Mouse (Mus musculus): Measurements from ENCODE around the gene Olfr1229. TPM values are rescaled to one million over a fixed set of nuclear protein-coding genes. Genes with fewer than 3 reads are reported as not detected.

Gene Olfr1229
- not detected for total RNA-seq (2021)
- long read RNA-seq, experiment 1: 0 reads
- long read RNA-seq, experiment 2: 0 reads

DNA sequence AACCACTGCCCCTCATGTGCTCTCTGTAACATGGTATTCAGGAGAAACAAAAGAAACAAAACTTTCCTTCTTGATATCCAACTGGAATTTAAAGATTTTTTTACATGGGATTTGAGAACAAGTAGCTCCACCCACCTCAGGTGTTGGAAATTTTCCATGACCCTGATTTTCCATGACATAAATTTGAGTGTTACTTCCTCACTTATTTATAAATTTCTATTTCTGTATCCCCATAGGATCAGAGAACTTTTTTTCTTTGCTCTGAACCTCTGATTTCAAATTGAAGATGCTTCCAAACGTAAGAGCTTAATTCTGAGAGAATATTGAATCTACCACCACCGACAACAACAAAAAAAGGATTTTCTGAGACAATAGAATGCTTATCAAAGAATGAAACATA lies at the start of gene Olfr1229:
Gene Olfr1229, minus strand, starts transcription at position 101 of the 400 bp plus-strand sequence.
- no peak for DNase-seq

DNA sequence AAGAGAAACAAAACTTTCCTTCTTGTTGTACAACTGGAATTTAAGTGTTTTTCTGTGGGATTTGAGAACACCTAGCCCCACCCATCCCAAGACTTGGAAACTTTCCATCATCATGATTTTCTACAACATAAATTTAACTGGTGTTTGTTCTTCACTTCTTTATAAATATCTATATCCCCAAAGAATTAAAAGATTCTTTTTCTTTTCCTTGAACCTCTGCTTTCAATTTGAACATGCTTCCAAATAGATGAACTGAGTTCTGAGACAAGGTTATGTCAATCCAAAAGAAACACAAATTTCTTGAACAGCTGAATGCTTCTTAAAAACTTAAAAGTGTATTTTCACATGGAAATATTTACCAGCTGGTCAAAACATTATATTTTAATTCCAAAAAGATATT lies 41.8 kb upstream of the Olfr1229 start, which contains the start of gene Olfr1232:
Gene Olfr1232, minus strand, starts transcription at position 101 of the 400 bp plus-strand sequence.
- DNase-seq: no peak

DNA sequence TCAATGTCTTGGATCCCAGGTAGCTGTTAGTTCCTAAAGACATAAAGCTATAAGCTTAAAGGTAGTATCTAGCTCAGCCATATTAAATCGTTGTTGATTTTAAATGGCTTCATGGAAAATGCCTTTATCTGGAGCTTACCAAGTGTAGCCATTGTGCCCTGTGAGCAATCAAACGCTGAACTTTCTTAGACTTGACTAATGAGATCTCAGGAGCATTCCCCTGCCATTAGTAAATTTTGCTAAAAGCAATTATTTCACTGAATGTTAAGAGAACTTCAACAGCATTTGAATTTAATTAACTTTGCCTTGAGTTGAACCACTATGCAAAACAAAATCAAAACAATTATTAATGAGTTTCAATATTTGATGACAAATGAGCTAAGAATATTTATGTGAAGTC lies 19.2 kb upstream of the Olfr1229 start, which contains the start of gene Olfr1231:
Gene Olfr1231, minus strand, starts transcription at position 101 of the 400 bp plus-strand sequence.
- no peak for DNase-seq

DNA sequence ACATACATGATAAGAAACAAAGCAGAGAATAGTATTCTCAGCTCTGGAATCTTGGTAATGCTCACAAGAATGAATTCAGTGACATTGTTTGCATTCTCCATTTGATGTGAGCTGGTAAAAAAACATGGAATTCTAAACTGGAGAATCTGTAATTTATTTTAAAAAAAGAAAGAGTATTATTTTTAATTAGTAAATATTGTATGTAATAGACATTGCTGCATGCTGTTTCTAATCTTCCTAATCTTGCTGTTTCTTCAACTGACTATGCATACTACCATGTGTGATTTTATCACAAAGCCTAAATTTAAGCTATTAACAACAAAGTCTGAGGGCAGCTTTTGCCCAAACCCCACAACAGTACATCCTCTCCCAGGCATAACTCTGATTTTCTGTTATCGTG lies 9.4 kb upstream of the Olfr1229 start, which contains the start of gene Olfr1230:
Gene Olfr1230, minus strand, starts transcription at position 101 of the 400 bp plus-strand sequence.
- no peak for DNase-seq

DNA sequence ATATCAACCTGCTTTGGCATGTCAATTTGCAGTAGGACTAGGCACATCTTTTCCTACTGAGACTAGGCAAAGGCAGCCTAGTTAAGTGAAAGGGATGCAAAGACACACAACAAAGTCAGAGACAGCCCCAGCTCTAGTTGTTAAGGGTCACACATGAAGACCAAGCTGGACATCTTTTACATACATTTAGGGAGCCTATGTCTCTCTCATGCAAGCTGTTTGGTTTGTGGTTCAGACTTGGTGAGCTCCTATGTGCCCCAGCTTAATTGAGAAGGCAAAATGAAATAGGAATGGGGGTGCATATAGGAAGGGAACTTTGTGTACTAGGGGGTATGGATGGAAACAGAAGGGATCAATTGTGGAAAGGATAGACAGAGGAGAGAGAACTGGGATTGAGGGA lies 33.9 kb downstream of the Olfr1229 start, which contains the start of gene Olfr1228:
Gene Olfr1228, minus strand, starts transcription at position 101 of the 400 bp plus-strand sequence.
- DNase-seq: no peak

Other genes starting within 250 kb of the Olfr1229 start
- gene Olfr1218, start 226.8 kb downstream of the Olfr1229 start, total RNA-seq (2021): not detected
- not detected for gene Olfr1219, start 204.5 kb downstream of the Olfr1229 start, total RNA-seq (2021)
- not detected for gene Olfr1220, start 181.2 kb downstream of the Olfr1229 start, total RNA-seq (2021)
- gene Olfr1221, start 170.7 kb downstream of the Olfr1229 start, total RNA-seq (2021): not detected
- not detected for gene Olfr1222, start 155.0 kb downstream of the Olfr1229 start, total RNA-seq (2021)
- not detected for gene Olfr1223, start 136.5 kb downstream of the Olfr1229 start, total RNA-seq (2021)
- gene Olfr1224-ps1, start 123.9 kb downstream of the Olfr1229 start, total RNA-seq (2021): not detected
- gene Olfr1225, start 113.3 kb downstream of the Olfr1229 start, total RNA-seq (2021): not detected
- gene Olfr1226, start 88.0 kb downstream of the Olfr1229 start, total RNA-seq (2021): not detected
- gene Olfr1228, start 34.0 kb downstream of the Olfr1229 start, total RNA-seq (2021): not detected
- gene Olfr1230, start 9.3 kb upstream of the Olfr1229 start, total RNA-seq (2021): not detected
- gene Olfr1231, start 19.1 kb upstream of the Olfr1229 start, total RNA-seq (2021): not detected
- not detected for gene Olfr1232, start 41.7 kb upstream of the Olfr1229 start, total RNA-seq (2021)
- not detected for gene Olfr1233, start 54.4 kb upstream of the Olfr1229 start, total RNA-seq (2021)
- gene Olfr1234, start 76.9 kb upstream of the Olfr1229 start, total RNA-seq (2021): not detected
- gene Olfr1238, start 121.7 kb upstream of the Olfr1229 start, total RNA-seq (2021): not detected
- gene Olfr1239, start 132.4 kb upstream of the Olfr1229 start, total RNA-seq (2021): not detected
- not detected for gene Olfr1240, start 155.0 kb upstream of the Olfr1229 start, total RNA-seq (2021)
- gene Olfr1241, start 199.1 kb upstream of the Olfr1229 start, total RNA-seq (2021): not detected
- gene Olfr1242, start 210.3 kb upstream of the Olfr1229 start, total RNA-seq (2021): not detected
- gene Olfr1243, start 243.5 kb upstream of the Olfr1229 start, total RNA-seq (2021): not detected